Mouse (Mus musculus): ENCODE measurements around the gene Bckdk.

The Bckdk gene

GRCm38 (mm10) chr7:127903971-127904796 is at the start of gene Bckdk:
Gene Bckdk (plus strand): TSS chr7:127904082.
- DNase-seq (ENCODE audit: low read depth, low spot score) = peak; percentile 65

DNA sequence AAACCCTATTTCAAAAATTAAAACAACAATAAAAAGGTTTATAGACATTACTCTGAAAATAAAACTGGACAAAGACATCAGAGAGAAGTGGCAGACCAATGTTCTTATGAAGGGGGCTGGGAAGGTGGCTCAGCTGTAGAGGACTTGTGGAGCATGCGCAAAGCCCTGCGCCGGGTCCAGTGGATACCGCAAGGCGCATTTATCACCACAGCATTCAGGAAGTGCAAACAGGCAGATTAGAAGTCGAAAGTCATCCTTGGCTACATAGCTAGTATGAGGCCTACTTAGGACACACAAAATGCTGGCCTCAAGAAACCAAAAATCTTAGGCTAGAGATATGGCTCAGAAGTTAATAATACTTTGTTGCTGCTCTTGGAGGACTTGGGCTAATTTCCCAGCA is 45.6 kb upstream of the Bckdk start:
- no peak for DNase-seq (ENCODE audit: low read depth, low spot score)

DNA sequence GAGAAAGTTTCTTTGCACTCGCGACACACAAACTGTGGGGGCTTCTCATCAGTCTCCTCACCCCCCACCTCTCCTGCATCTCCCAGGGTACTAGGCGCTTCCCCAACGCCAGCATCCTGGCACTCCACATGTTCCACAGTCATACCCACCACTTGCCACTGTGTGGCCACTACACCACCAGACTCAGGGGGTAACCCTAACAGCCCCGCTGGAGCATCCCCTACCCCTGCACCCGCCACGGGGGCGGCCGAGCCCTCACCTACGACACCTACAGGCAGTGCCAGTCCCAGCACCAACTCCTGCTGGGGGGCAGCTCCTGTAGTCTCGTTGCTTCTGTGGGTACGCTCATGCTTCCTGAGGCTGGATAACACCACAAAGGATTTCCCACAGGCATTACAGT is 37.4 kb upstream of the Bckdk start:
- no peak for DNase-seq (ENCODE audit: low read depth, low spot score)

DNA sequence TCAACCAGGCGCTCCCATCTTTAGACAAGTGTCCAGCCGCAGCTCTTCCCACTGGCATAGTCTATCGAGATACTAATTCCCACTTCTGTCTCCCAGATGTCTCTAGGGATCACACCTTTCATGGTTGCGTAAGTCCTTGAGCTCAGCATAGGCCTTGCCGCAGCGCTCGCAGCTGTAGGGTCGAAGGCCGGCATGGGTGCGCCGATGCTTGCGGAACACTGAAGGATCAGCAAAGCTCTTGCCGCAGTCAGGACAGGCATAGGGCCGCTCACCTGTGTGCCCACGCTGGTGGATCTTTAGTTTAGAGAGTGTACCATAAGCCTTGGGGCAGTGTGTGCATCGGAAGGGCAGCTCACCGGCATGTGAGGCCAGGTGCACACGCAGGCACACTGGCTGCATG is 36.2 kb upstream of the Bckdk start:
- DNase-seq (ENCODE audit: low read depth, low spot score) = no peak

- peak; percentile 68 for DNase-seq (ENCODE audit: low read depth, low spot score)
Observed at GRCm38 (mm10) chr7:127869149-127869810, 34.6 kb upstream of the Bckdk start.

DNA sequence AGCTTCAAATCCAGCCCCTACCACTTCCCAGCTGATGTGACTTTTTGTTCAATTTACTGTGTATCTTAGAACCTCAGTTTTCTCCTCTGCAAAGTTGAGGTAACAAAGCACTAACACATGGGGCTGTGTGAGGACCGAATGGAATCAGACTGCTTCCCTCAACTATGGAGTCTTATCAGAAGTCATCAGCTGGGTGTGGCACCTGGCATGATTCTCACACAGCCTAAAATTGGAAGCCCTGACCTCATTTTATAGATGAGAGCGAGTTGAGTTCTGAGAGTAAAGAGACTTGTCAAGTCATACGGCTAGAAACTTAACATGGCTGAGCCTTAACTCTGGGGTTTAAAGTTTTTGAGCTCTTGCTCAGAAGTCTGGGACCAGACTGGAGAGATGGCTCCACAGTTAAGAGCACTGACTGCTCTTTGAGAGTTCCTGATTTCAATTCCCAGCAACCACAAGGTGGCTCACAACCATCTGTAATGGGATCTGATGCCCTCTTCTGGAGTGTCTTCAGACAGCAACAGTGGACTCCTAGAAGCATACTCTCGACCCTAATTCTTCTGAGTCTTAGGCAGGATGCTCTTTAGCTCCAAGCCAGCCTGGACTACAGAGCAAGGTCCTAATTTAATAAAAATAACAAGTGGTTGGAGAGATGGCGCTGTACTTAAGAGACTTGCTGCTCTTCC is 33.6 kb upstream of the Bckdk start:
- no peak for DNase-seq (ENCODE audit: low read depth, low spot score)

GRCm38 (mm10) chr7:127874812-127875626 is 28.9 kb upstream of the Bckdk start:
- no peak for DNase-seq (ENCODE audit: low read depth, low spot score)

DNA sequence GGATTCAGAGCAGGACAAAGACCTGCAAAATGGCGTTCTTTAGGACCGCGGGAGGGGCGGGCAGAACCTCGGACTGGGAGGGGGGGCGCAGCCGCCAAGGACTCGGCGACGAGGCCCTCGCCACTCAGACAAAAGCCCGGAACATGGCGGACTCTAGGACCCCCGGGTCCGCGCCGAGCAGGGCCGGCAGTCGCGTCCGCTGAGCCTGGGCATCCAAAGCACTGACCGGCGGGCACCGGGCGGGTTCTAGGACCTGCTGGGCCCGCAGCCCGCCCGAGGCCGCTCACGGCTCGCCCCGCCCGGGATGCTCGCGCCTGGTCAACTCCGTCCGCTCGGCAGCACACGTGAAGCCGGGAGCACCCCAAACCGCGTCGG is 28.3 kb upstream of the Bckdk start:
- DNase-seq (ENCODE audit: low read depth, low spot score) = peak; percentile 84

GRCm38 (mm10) chr7:127876041-127876466 is 27.8 kb upstream of the Bckdk start, which contains the start of gene Zfp646:
Gene Zfp646 (plus strand): TSS chr7:127876221.
- DNase-seq (ENCODE audit: low read depth, low spot score) = peak; percentile 80

DNA sequence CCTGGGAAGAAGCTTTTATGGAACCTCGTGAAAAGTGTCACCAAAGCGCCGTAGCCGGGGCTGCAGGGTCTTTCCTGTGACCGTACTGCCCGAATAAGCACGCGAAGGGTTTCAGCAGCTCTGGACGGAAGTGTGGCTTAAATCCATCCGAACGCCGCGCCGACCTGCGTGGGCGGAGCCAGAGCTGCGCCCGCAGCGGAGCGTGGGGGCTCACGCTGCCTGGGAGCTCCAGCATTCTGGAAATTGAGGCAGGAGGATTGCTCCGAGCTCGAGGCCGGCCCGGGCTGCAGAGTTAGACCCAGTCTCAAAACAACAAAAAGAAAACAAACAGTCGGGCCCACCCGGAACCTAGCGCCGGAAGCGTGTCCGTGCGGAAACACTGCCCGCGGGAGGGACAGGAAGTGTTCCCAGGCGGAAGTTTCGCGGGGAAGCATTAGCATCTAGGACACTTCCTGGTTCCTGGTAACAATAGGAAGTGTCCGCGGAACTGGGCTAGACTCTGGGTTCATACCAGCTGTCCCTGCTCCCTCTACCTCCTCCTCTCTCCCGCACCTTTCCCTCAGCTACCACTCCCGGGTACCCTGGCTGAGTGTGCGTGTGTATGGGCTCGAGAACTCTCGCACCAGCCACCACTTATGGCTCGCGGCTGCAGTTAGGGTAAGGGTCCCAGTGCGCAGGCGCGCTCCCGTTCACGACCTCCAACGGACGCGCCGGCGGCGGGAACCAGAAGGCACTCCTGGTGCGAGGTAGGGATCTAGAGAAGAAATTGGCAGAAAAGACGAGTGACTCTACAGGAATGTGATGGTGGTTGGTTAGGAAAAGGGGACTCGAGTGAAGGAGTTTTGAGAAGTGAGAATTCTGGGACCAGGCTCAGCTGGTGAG is 27.2 kb upstream of the Bckdk start, which contains the start of gene Zfp668:
Gene Zfp668, minus strand, starts transcription at position 362 of the 882 bp plus-strand sequence.
- DNase-seq (ENCODE audit: low read depth, low spot score) = peak; percentile 84

GRCm38 (mm10) chr7:127879301-127879700 is 24.6 kb upstream of the Bckdk start:
- DNase-seq (ENCODE audit: low read depth, low spot score) = no peak

GRCm38 (mm10) chr7:127880431-127880830 is 23.5 kb upstream of the Bckdk start:
- no peak for DNase-seq (ENCODE audit: low read depth, low spot score)

DNA sequence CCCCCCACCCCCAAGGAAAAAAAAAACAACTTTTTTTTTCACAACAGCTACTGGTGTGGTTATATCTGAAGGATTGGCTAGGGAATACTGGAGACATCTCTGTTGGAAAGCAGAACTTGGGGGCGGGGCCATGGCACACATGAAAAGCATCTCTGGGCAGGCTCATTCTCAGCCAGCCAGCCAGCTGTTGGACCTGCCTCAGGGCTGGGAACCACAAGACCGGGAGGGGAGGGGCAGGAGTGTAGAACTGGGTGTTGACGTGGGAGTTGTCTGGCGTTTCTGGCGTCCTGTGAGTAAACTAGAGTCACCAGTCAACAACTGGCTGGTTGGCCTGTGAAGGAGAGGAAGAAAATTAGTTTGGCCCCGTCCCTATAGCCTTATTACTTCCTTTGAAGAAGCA is 17.9 kb upstream of the Bckdk start:
- peak; percentile 63 for DNase-seq (ENCODE audit: low read depth, low spot score)

DNA sequence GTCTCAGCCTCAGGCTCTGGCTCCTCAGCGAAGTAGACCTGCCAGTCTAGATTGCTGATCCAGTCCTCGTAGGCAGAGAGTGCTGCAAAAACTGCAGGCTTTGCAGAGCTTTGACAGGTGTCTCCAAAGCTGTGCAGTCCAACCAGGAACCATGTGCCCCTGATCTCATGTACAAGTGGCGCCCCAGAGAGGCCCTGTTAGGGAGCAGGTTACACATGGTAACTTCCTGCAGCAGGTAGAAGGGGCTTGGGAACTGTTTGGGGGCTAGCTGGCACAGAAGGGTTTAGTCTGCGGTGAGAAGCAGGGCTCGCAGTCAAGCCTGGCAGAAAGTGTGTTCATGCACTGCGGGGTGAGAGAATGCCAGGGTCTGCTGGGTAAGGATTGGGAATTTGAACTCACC is 17.3 kb upstream of the Bckdk start:
- DNase-seq (ENCODE audit: low read depth, low spot score) = no peak

DNA sequence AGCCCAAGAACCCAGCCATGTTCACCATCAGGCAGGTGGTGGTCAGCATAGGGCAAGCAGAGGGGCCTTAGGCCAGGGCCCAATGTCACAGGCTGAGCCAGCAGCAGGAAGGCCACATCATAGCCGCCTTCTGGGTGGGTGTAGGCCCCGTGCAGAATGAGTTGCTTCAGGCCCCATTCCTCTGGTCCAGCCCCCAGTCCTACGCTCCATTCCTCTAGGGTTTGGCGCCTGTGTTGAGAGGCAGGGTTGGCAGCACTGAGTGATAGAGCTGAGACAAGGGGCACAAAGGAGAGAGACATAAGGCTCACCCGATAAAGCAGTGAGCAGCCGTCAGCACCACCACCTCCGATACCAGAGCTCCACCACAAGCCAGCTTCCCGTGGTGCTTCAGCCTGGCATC is 16.7 kb upstream of the Bckdk start:
- no peak for DNase-seq (ENCODE audit: low read depth, low spot score)

GRCm38 (mm10) chr7:127887781-127888180 is 16.1 kb upstream of the Bckdk start:
- DNase-seq (ENCODE audit: low read depth, low spot score) = no peak

DNA sequence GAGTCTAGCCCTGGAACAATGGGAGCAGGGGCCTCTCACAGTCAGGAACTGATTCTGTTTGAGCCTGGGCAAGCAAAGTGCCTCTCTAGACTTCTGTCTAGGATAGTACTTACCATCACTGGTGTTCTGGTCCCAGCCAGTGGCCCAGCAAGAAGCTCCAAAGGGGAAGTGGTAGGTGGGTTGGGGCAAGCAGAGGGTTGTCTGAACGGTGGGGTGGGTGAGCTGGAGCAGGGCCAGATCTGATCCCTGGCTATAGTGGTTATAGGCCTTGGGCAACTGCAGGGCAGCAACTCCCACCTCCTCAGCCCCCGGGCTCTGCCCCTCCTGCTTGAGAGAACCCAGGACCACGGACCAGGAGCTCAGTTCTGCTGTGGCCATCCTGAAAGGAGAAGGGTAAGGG is 15.1 kb upstream of the Bckdk start:
- DNase-seq (ENCODE audit: low read depth, low spot score) = no peak

DNA sequence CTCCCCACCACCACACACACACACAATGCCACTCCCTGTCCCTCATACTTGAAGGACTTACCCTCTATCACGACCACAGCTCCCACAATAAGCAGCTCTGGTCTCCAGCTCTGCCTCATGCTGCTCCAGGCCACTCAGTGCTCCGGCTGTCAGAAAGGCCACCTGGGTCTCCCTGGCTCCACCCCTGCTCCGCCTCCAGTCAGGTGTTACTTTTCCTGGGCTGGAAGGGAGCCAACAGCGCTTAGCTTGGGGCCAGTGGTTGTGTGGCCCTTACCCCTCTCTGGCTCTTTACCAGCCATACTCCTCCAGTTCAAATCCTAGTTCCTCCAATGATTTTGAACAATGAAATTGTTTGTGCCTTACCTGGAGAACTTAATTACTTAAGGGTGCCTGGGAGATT is 13.1 kb upstream of the Bckdk start, which contains the start of gene Prss53:
Gene Prss53, minus strand, starts transcription at position 173 of the 400 bp plus-strand sequence.
- no peak for DNase-seq (ENCODE audit: low read depth, low spot score)

- no peak for DNase-seq (ENCODE audit: low read depth, low spot score)
Observed at GRCm38 (mm10) chr7:127894480-127894879, 9.4 kb upstream of the Bckdk start.

- DNase-seq (ENCODE audit: low read depth, low spot score) = peak; percentile 93
Observed at GRCm38 (mm10) chr7:127895442-127895841, 8.4 kb upstream of the Bckdk start, which contains the start of the genes Gm21974 and Vkorc1. Gene Gm21974 (minus strand): TSS chr7:127895454. Gene Vkorc1 (minus strand): TSS chr7:127895617.
